Mouse (Mus musculus) midbrain, postnatal 0 days (tissue): ENCODE measurements around the gene Irak1bp1. TPM values are rescaled to one million over a fixed set of nuclear protein-coding genes. Genes with fewer than 3 reads are reported as not detected.

ENCODE experiments used
- ATAC-seq: fragments of 200-750 bp; cut with Nextera tagmentation; 2 replicates; pipeline ENCODE4 v1.8.0; 2017; ENCODE audit warnings: moderate number of reproducible peaks, mild to moderate bottlenecking, moderate TSS enrichment, moderate library complexity; ENCODE audit not compliant: low FRiP score
- DNase-seq: peaks from one replicate; pipeline ENCODE4 v3.0.0-alpha.2; 2015; ENCODE audit warnings: low spot score
- H3K27ac ChIP-seq: fragments of 300-500 bp; sonication (generic); 2 replicates; pipeline ENCODE4 v1.5.1; 2014; ENCODE audit warnings: low read depth, mild to moderate bottlenecking, low read length, mixed read lengths
- H3K27me3 ChIP-seq: fragments of 300-500 bp; sonication (generic); 2 replicates; pipeline ENCODE4 v1.6.1; 2014; ENCODE audit warnings: low read length, control low read depth, mixed read lengths; ENCODE audit not compliant: insufficient read depth
- H3K36me3 ChIP-seq: fragments of 300-500 bp; sonication (generic); 2 replicates; pipeline ENCODE4 v1.6.1; 2014; ENCODE audit warnings: low read length, control low read depth, mixed read lengths; ENCODE audit not compliant: insufficient read depth
- H3K4me1 ChIP-seq: fragments of 300-500 bp; sonication (generic); 2 replicates; pipeline ENCODE4 v1.6.1; 2014; ENCODE audit warnings: mild to moderate bottlenecking, control low read depth, antibody characterized with exemption, low read length, mixed read lengths; ENCODE audit not compliant: insufficient read depth
- H3K4me2 ChIP-seq: fragments of 300-500 bp; sonication (generic); 2 replicates; pipeline ENCODE4 v1.6.1; 2014; ENCODE audit warnings: low read depth, mild to moderate bottlenecking, low read length, mixed read lengths; ENCODE audit not compliant: poor library complexity, severe bottlenecking
- H3K4me3 ChIP-seq: fragments of 300-500 bp; sonication (generic); 2 replicates; pipeline ENCODE4 v1.5.1; 2014; ENCODE audit warnings: low read depth, mild to moderate bottlenecking, low read length, moderate library complexity
- H3K9ac ChIP-seq: fragments of 300-500 bp; sonication (generic); replicated peaks from 2 replicates; pipeline ENCODE4 v1.6.1; 2014; ENCODE audit warnings: mild to moderate bottlenecking, low read length, moderate library complexity, mixed read lengths; ENCODE audit not compliant: poor library complexity, severe bottlenecking
- H3K9me3 ChIP-seq: fragments of 300-500 bp; sonication (generic); 2 replicates; pipeline ENCODE4 v1.6.1; 2016; ENCODE audit warnings: low read length, control low read depth
- CTCF ChIP-seq: IDR thresholded peaks from 2 replicates; pipeline ENCODE4 v1.5.1; 2016; ENCODE audit warnings: antibody characterized with exemption, mild to moderate bottlenecking
- WGBS: fragments of 180-500 bp; shearing (Covaris S2); extraction: QIAGEN DNeasy Blood & Tissue Kit; methylation state at CpG from one replicate; pipeline ENCODE4 v1.1.7; 2014; 5-methylcytosine and 5-hydroxymethylcytosine counted together
- polyA plus RNA-seq: library from polyadenylated mRNA; unstranded; fragments of >200 nt; fragmentation: Nextera tagmentation; extraction: Ambion mirVana; gene quantifications from 2 replicates; pipeline ENCODE4 v1.2.1, GENCODE M21; 2015
- total RNA-seq: library from RNA; depleted of rRNA; stranded (reverse); fragments of >200 nt; gene quantifications from 2 replicates; pipeline ENCODE4 v1.2.3, GENCODE M21; 2014; rRNA removed

The Irak1bp1 gene
- total RNA-seq (22.0 and 27.6 TPM in 2 replicates), polyA plus RNA-seq (46.5 and 48.2 TPM in 2 replicates)

GRCm38 (mm10) chr9:82829007-82829689, at the start of gene Irak1bp1:
Irak1bp1 (plus strand) TSS chr9:82829540.
- H3K4me2 ChIP-seq: peak within 1 kb of the TSS; percentile 61
- no peak for TF ChIP-seq CTCF
- H3K36me3 ChIP-seq: no peaks in the 10 kb centered on the region
- H3K4me1 ChIP-seq: no peaks in the 10 kb centered on the region; the same call in 1 of the 2 replicates
- ATAC-seq (peak; percentile 54), DNase-seq (no peak)
- no peaks in the 10 kb centered on the region for H3K9me3 ChIP-seq
- 8% methylated on average over 20 of the region's 20 CpGs for WGBS
- peak within 1 kb of the TSS; percentile 91 for H3K27ac ChIP-seq
- H3K27me3 ChIP-seq: no peaks in the 10 kb centered on the region
- peak within 1 kb of the TSS; percentile 92 for H3K9ac ChIP-seq
- peak within 1 kb of the TSS; percentile 84 for H3K4me3 ChIP-seq

GRCm38 (mm10) chr9:82788375-82788774, 41.0 kb upstream of the Irak1bp1 start:
- no peak overlapping the region for H3K27ac ChIP-seq
- H3K27me3 ChIP-seq: no peaks in the 10 kb centered on the region
- H3K4me1 ChIP-seq: no peaks in the 10 kb centered on the region
- ATAC-seq (no peak), DNase-seq (peak; percentile 8)
- 31% methylated on average over 9 of the region's 9 CpGs for WGBS
- no peak for TF ChIP-seq CTCF
- H3K4me2 ChIP-seq: peak overlapping the region; percentile 20; the same call in 1 of the 2 replicates
- no peaks in the 10 kb centered on the region for H3K9me3 ChIP-seq
- H3K9ac ChIP-seq: peak overlapping the region; percentile 39; the same call in 1 of the 2 replicates
- no peaks in the 10 kb centered on the region for H3K36me3 ChIP-seq
- H3K4me3 ChIP-seq: no peak overlapping the region

GRCm38 (mm10) chr9:82800360-82800759, 29.0 kb upstream of the Irak1bp1 start:
- no peak overlapping the region for H3K9ac ChIP-seq
- 73% methylated on average over 8 of the region's 8 CpGs for WGBS
- no peaks in the 10 kb centered on the region for H3K9me3 ChIP-seq
- H3K36me3 ChIP-seq: no peaks in the 10 kb centered on the region
- H3K4me2 ChIP-seq: no peak overlapping the region
- no peak for TF ChIP-seq CTCF
- no peak for DNase-seq
- no peak overlapping the region for H3K27ac ChIP-seq
- no peaks in the 10 kb centered on the region for H3K27me3 ChIP-seq
- H3K4me1 ChIP-seq: no peaks in the 10 kb centered on the region
- no peak for ATAC-seq
- no peak overlapping the region for H3K4me3 ChIP-seq

GRCm38 (mm10) chr9:82807129-82807528, 22.2 kb upstream of the Irak1bp1 start:
- Histone ChIP-seq H3K36me3 (no peaks in the 10 kb centered on the region), H3K4me1 (no peaks in the 10 kb centered on the region), H3K27ac (no peak overlapping the region), H3K9me3 (no peaks in the 10 kb centered on the region), H3K4me3 (no peak overlapping the region), H3K9ac (no peak overlapping the region), H3K27me3 (no peaks in the 10 kb centered on the region), H3K4me2 (no peak overlapping the region)
- no peak for ATAC-seq
- no peak for TF ChIP-seq CTCF
- no peak for DNase-seq
- 13% methylated on average over 1 of the region's 1 CpGs for WGBS

- Histone ChIP-seq H3K4me1 (no peaks in the 10 kb centered on the region), H3K27ac (no peak overlapping the region), H3K36me3 (no peaks in the 10 kb centered on the region), H3K9ac (no peak overlapping the region), H3K9me3 (no peaks in the 10 kb centered on the region), H3K4me3 (no peak overlapping the region), H3K27me3 (no peaks in the 10 kb centered on the region), H3K4me2 (no peak overlapping the region)
- WGBS: 37% methylated on average over 5 of the region's 5 CpGs
- no peak for DNase-seq
- no peak for ATAC-seq
- TF ChIP-seq CTCF: no peak
Measured at GRCm38 (mm10) chr9:82807635-82808034, 21.7 kb upstream of the Irak1bp1 start.

- H3K9ac ChIP-seq: no peak overlapping the region
- H3K27ac ChIP-seq: no peak overlapping the region
- WGBS: 42% methylated on average over 12 of the region's 12 CpGs
- H3K9me3 ChIP-seq: no peaks in the 10 kb centered on the region
- H3K4me3 ChIP-seq: no peak overlapping the region
- no peak for ATAC-seq
- no peaks in the 10 kb centered on the region for H3K27me3 ChIP-seq
- H3K4me1 ChIP-seq: no peaks in the 10 kb centered on the region
- H3K36me3 ChIP-seq: no peaks in the 10 kb centered on the region
- TF ChIP-seq CTCF: no peak
- H3K4me2 ChIP-seq: no peak overlapping the region
- DNase-seq: no peak
Measured at GRCm38 (mm10) chr9:82812172-82812963, 17.0 kb upstream of the Irak1bp1 start.
